Mouse (Mus musculus): Measurements from ENCODE around the gene Tmed10. TPM values are rescaled to one million over a fixed set of nuclear protein-coding genes. Genes with fewer than 3 reads are reported as not detected.
A peak's percentile ranks its signal among the peaks of the same experiment; 100 is the strongest.

Tmed10 gene
- polyA plus RNA-seq, 1 experiment from 2014 or later, result 212 TPM

- Histone ChIP-seq H3K36me3 (no peaks in the 10 kb centered on the region), H3K4me1 (no peaks in the 10 kb centered on the region), H3K4me3 (replicated peaks) (no peak overlapping the region), H3K9ac (replicated peaks) (no peak overlapping the region), H3K4me2 (no peak overlapping the region), H3K27me3 (replicated peaks) (no peaks in the 10 kb centered on the region), H3K27ac (replicated peaks) (no peak overlapping the region), H3K9me3 (replicated peaks) (no peaks in the 10 kb centered on the region)
- no peak for ATAC-seq (ENCODE audit: low FRiP score)
- WGBS, result 93% methylated on average over 7 of the region's 7 CpGs
Measured at GRCm38 (mm10) chr12:85391148-85391547, 16.5 kb upstream of the Tmed10 start.

DNA sequence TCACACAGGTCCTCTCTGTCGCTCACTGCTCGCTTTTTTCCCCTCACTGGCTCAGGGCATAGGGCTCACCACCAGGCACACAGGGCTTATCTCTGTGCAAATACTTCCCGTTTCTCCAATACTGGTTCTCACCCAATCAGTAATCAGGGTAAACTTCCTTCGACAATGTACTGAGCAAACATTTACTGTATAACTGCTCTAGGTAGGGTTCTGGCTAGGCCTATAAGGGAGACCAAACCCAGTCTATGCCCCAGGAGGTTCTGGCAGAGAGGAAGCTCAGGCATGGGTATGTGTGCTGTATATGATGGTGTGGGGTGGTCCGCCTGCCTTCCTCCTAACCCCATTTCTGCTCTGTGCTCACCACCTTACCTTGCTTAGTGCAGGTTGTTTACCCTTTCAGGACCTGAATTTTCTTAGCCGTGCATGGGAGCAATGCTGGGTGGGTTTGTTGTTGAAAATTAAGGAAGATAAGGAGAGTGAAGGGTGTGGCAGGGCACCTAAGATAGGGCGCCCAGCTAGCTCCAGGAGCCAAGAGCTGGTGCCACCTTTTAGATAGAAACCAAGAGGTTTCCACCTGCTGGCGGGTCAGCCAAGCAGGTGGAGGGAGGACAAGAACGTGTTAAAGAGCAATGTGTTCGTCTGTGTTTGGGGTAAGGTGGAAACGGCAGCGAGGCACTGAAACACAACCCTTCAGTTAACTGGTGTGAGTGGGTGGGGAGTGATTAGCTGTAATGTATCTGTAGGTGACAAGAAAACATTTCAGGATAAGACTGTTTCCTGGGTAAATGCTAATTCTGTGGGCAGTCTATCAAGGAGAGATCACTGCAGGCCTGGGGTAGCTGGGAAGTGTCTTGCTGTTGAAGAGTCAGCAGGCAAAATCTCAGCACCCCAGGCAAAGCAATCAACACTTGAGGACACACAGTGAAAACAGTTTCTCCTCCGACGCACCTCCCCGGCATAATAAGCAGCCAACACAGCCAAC lies 14.8 kb upstream of the Tmed10 start:
- no peaks in the 10 kb centered on the region for H3K4me1 ChIP-seq
- no peaks in the 10 kb centered on the region for H3K27me3 ChIP-seq (replicated peaks)
- no peak overlapping the region for H3K27ac ChIP-seq (replicated peaks)
- no peak for ATAC-seq (ENCODE audit: low FRiP score)
- H3K9me3 ChIP-seq (replicated peaks), result no peaks in the 10 kb centered on the region
- no peaks in the 10 kb centered on the region for H3K36me3 ChIP-seq
- H3K4me3 ChIP-seq (replicated peaks), result no peak overlapping the region
- H3K4me2 ChIP-seq, result no peak overlapping the region
- WGBS, result 80% methylated on average over 15 of the region's 15 CpGs
- H3K9ac ChIP-seq (replicated peaks), result no peak overlapping the region

GRCm38 (mm10) chr12:85385995-85386375 lies 11.3 kb upstream of the Tmed10 start:
- Histone ChIP-seq H3K9me3 (replicated peaks) (no peaks in the 10 kb centered on the region), H3K36me3 (no peaks in the 10 kb centered on the region), H3K4me2 (no peak overlapping the region), H3K4me3 (replicated peaks) (no peak overlapping the region), H3K9ac (replicated peaks) (no peak overlapping the region), H3K27me3 (replicated peaks) (no peaks in the 10 kb centered on the region), H3K27ac (replicated peaks) (no peak overlapping the region), H3K4me1 (no peaks in the 10 kb centered on the region)
- ATAC-seq (ENCODE audit: low FRiP score), result no peak
- WGBS, result 63% methylated on average over 5 of the region's 5 CpGs

- Histone ChIP-seq H3K27me3 (replicated peaks) (no peaks in the 10 kb centered on the region), H3K36me3 (no peaks in the 10 kb centered on the region), H3K4me3 (replicated peaks) (no peak overlapping the region), H3K9me3 (replicated peaks) (no peaks in the 10 kb centered on the region), H3K4me2 (no peak overlapping the region), H3K9ac (replicated peaks) (no peak overlapping the region), H3K4me1 (no peaks in the 10 kb centered on the region), H3K27ac (replicated peaks) (no peak overlapping the region)
- no peak for ATAC-seq (ENCODE audit: low FRiP score)
- 81% methylated on average over 10 of the region's 10 CpGs for WGBS
Measured at GRCm38 (mm10) chr12:85385329-85385994, 10.8 kb upstream of the Tmed10 start.

DNA sequence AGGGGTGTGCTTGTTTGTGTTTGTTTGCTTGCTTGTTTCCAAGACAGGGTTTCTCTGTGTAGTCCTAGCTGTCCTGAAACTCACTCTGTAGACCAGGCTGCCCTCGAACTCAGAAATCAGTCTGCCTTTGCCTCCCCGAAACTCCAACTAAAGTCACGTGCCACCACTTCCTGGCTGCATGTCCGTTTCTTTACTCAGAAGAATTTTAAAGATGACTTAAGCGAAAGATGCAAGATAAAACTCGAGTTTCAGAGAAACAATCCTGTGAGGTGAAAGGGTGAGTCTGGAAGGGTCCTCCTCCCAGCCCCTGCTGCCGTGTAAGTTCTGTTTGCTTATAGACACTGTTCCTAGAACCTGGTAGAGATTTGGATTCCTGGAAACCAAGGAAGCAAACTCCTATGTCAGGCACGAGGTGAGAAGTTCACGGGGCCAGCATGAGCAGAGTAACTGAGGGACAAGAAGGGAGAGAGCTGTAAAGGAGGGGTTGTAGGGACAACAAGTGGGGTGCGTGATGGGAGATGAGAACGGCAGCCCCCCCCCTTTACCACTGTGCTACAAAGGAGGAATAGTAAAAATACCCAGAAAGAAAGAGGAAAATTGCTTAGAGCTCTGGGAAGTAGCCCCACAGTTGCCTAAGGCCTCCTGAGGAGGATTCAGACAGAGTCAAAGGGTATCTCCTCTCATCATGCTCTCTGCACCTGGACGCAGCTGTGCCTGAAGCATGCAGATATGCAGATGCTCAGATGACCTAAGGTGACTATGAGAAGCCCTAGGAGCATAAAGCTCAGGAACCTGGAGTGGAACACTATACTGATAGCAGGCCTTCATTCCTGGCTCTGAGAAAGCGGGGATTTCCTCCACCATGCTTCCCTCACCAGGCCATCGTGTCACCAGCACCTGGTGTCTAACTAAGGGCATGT lies 8.4 kb upstream of the Tmed10 start:
- H3K9me3 ChIP-seq (replicated peaks), result no peaks in the 10 kb centered on the region
- 80% methylated on average over 14 of the region's 14 CpGs for WGBS

DNA sequence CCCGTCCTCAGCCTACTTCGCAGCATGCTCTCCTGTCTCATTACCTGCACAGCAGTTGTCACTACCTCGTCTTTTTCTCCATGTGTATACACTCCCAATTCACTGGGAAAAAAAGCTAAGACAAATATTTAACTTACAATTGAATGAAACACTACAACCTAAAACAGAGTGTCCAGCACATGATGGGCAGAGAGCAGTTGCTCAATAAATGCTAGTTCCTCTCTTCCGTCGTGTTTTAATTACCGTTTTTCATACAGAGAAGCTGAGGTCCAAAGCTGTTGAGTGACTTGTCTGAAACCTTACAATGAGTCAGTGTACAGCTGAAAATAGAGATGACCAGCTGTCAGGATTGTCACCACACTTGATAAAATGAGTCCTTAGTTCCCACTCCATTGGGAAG lies 6.9 kb upstream of the Tmed10 start:
- no peaks in the 10 kb centered on the region for H3K27me3 ChIP-seq (replicated peaks)

More for the DNA sequence above, 8.4 kb upstream of the Tmed10 start:
- Histone ChIP-seq H3K4me3 (replicated peaks) (no peak overlapping the region), H3K36me3 (no peaks in the 10 kb centered on the region), H3K27me3 (replicated peaks) (no peaks in the 10 kb centered on the region), H3K4me2 (no peak overlapping the region), H3K4me1 (no peaks in the 10 kb centered on the region), H3K27ac (replicated peaks) (no peak overlapping the region), H3K9ac (replicated peaks) (no peak overlapping the region)
- ATAC-seq (ENCODE audit: low FRiP score), result no peak

GRCm38 (mm10) chr12:85380942-85381341 lies 6.3 kb upstream of the Tmed10 start:
- no peaks in the 10 kb centered on the region for H3K9me3 ChIP-seq (replicated peaks)
- no peak overlapping the region for H3K4me3 ChIP-seq (replicated peaks)
- WGBS, result 78% methylated on average over 7 of the region's 7 CpGs
- no peaks in the 10 kb centered on the region for H3K4me1 ChIP-seq
- no peak overlapping the region for H3K4me2 ChIP-seq
- no peaks in the 10 kb centered on the region for H3K27me3 ChIP-seq (replicated peaks)
- no peak for ATAC-seq (ENCODE audit: low FRiP score)
- no peaks in the 10 kb centered on the region for H3K36me3 ChIP-seq
- H3K27ac ChIP-seq (replicated peaks), result no peak overlapping the region
- H3K9ac ChIP-seq (replicated peaks), result no peak overlapping the region

More for the DNA sequence above, 6.9 kb upstream of the Tmed10 start:
- 92% methylated on average over 6 of the region's 6 CpGs for WGBS
- Histone ChIP-seq H3K4me1 (no peaks in the 10 kb centered on the region), H3K9ac (replicated peaks) (no peak overlapping the region), H3K27ac (replicated peaks) (no peak overlapping the region), H3K4me2 (no peak overlapping the region), H3K4me3 (replicated peaks) (no peak overlapping the region), H3K9me3 (replicated peaks) (no peaks in the 10 kb centered on the region), H3K36me3 (no peaks in the 10 kb centered on the region)
- no peak for ATAC-seq (ENCODE audit: low FRiP score)

DNA sequence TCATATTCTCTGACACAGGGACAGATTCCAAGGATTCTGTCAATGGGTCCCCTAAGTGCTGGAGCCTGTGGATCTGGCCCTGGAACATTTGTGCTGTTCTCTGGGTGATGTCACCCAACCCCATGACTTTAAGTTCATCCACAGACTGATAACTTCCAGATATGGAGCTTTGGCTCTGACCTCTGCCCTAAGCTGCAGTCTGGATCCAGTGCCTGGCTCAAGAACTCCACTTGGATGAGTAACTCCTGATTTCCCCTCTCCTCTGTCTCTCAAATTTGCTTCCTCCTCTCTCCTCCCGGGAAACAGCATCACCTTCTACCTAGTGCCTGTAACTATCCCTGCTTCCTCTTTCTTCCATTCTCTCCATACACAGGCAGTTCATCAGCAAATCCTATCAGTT lies 5.7 kb upstream of the Tmed10 start:
- ATAC-seq (ENCODE audit: low FRiP score), result no peak
- H3K36me3 ChIP-seq, result no peaks in the 10 kb centered on the region
- WGBS, result 88% methylated on average over 1 of the region's 1 CpGs
- no peak overlapping the region for H3K4me2 ChIP-seq
- no peak overlapping the region for H3K27ac ChIP-seq (replicated peaks)
- H3K9ac ChIP-seq (replicated peaks), result no peak overlapping the region
- no peak overlapping the region for H3K4me3 ChIP-seq (replicated peaks)
- H3K27me3 ChIP-seq (replicated peaks), result no peaks in the 10 kb centered on the region
- H3K9me3 ChIP-seq (replicated peaks), result no peaks in the 10 kb centered on the region
- peaks cover 2% of the 10 kb centered on the region; the same call in 1 of the 2 replicates for H3K4me1 ChIP-seq

GRCm38 (mm10) chr12:85378271-85378670 lies 3.6 kb upstream of the Tmed10 start:
- no peak overlapping the region for H3K4me2 ChIP-seq
- peaks cover 8% of the 10 kb centered on the region for H3K4me1 ChIP-seq
- H3K9ac ChIP-seq (replicated peaks), result no peak overlapping the region
- no peak overlapping the region for H3K27ac ChIP-seq (replicated peaks)
- H3K9me3 ChIP-seq (replicated peaks), result no peaks in the 10 kb centered on the region
- H3K27me3 ChIP-seq (replicated peaks), result no peaks in the 10 kb centered on the region
- 96% methylated on average over 2 of the region's 2 CpGs for WGBS
- no peaks in the 10 kb centered on the region for H3K36me3 ChIP-seq
- no peak for ATAC-seq (ENCODE audit: low FRiP score)
- H3K4me3 ChIP-seq (replicated peaks), result no peak overlapping the region

DNA sequence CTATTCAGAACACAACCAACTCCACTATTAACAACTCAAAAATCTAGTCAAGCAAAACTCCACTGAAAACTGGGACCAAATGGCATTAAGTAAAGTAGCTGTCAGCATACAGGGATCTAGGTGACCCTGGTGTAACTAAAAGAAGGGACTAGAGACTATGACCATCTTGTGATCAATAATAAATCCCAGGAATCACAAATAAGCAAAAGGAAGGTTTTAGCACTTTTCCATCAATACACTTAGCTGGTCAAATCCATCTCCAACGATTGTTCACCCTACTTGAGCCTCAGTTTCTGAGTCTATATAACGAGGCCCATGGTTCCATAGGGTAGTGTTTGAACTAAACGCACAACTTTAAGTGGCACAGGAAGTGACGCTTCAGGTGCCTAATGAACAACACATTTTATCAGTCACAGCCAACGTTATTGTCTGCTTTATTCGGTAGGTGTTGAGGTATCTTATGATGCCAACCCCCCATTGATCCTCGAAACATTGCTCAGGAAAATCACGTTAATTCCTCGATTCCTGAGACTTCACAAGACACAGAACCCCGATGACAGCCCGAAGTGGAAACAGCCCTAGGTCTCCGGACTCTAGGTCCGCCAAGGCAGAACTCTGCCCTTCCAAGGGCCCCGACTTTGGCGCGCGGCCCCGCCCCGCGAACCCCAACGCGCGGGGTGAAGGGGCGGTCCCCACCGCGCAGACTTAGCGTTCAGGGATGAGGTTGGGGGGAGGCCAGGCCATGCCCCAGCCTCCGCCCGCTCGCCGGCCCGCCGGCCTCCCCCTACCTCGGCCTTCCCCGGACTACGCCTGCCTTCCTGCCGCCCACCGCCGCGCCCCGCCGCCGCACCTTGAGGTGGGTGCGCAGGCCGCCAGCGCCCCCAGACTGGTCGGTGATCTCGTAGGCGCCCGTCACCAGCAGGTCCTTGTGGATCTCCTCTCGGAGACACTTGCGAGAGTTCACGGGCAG lies 771 bp downstream of the Tmed10 start:
- H3K4me2 ChIP-seq, result peak overlapping the region; percentile 68
- peaks cover 38% of the 10 kb centered on the region for H3K4me1 ChIP-seq
- no peaks in the 10 kb centered on the region for H3K36me3 ChIP-seq
- under 1% methylated on average over 52 of the region's 53 CpGs for WGBS
- H3K27ac ChIP-seq (replicated peaks), result peak overlapping the region; percentile 82
- peak overlapping the region; percentile 61 for H3K4me3 ChIP-seq (replicated peaks)
- H3K9ac ChIP-seq (replicated peaks), result peak overlapping the region; percentile 78
- no peaks in the 10 kb centered on the region for H3K27me3 ChIP-seq (replicated peaks)
- peak; percentile 75 for ATAC-seq (ENCODE audit: low FRiP score)
- H3K9me3 ChIP-seq (replicated peaks), result no peaks in the 10 kb centered on the region
